Comparison of ENCODE assay signal across 9 mouse cellular contexts in the genomic region with DNA sequence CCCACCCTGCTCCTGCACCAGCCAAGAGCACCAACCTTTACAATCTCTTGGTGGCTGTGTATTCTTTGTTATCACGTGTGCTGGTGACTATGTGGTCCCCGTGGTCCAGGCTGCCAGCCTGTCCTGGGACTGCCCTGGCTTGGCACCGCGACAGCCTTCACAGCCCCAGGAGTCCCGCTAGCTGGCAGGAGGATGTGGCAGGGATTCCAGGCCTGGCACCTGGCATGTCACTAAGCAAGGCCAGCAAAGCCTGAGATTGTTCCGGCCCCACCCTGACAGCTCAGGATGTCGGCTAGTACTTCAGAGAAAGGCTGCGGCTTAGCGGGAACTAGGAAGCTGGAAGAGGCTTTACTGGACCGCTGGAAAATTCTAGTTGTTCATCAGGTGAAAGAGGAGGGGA.
A peak's percentile ranks its signal among the peaks of the same experiment; 100 is the strongest.
DNase-seq lines count a peak whose midpoint lies in the region; ATAC-seq and TF ChIP-seq lines count a peak whose summit lies in the region.
"Had no signal": no experiment of that assay in that cellular context is flagged by ENCODE, and none has a peak within 500 bp of the region (broad histone marks: within the 10 kb centered on the region; RNA-seq: fewer than 3 reads in every experiment).

No protein-coding gene starts in this region.

- peaks cover 8% of the 10 kb centered on the region; the same call in 1 of the 2 replicates for H3K4me1 ChIP-seq in midbrain, postnatal 0 days (ENCODE audit: insufficient read depth, low read length)
- H3K4me1 ChIP-seq in midbrain, embryonic 11.5 days (ENCODE audit: control insufficient read depth, insufficient read depth, low read length) = no peaks in the 10 kb centered on the region
- peaks cover 74% of the 10 kb centered on the region for H3K4me1 ChIP-seq in heart, embryonic 10.5 days

- no peaks in the 10 kb centered on the region for H3K9me3 ChIP-seq in midbrain, postnatal 0 days (ENCODE audit: low read length)
- no peaks in the 10 kb centered on the region for H3K9me3 ChIP-seq in midbrain, embryonic 11.5 days (ENCODE audit: control insufficient read depth, low read length)
- no peaks in the 10 kb centered on the region for H3K9me3 ChIP-seq in heart, embryonic 10.5 days

- DNase-seq in gastrocnemius, adult 2 months = peak; percentile 81
- no peak for DNase-seq in gastrocnemius, adult 18-20 months (ENCODE audit: low spot score)
- DNase-seq in midbrain, postnatal 0 days (ENCODE audit: low spot score) = peak; percentile 58
- DNase-seq in midbrain, embryonic 11.5 days (ENCODE audit: low spot score, missing footprints) = no peak
- DNase-seq in heart, embryonic 10.5 days (ENCODE audit: low spot score) = no peak
- DNase-seq in lung, postnatal 4 days = peak; percentile 43 to 69
- no peak for DNase-seq in spleen, postnatal 36 days (ENCODE audit: low spot score in 2 of 2)
- DNase-seq in T-cell, adult 2 months (ENCODE audit: low spot score) = no peak

- no peak overlapping the region for H3K4me3 ChIP-seq in gastrocnemius, adult 2 months
- no peak overlapping the region for H3K4me3 ChIP-seq in midbrain, postnatal 0 days (ENCODE audit: low read depth, low read length)
- H3K4me3 ChIP-seq in midbrain, embryonic 11.5 days (ENCODE audit: low read depth, low read length) = no peak overlapping the region
- no peak overlapping the region for H3K4me3 ChIP-seq in heart, embryonic 10.5 days

- H3K27me3 ChIP-seq in midbrain, postnatal 0 days (ENCODE audit: insufficient read depth, low read length) = no peaks in the 10 kb centered on the region
- H3K27me3 ChIP-seq in midbrain, embryonic 11.5 days (ENCODE audit: control insufficient read depth, insufficient read depth, low read length) = no peaks in the 10 kb centered on the region
- H3K27me3 ChIP-seq in heart, embryonic 10.5 days (ENCODE audit: insufficient read depth, poor library complexity, severe bottlenecking) = no peaks in the 10 kb centered on the region

- ATAC-seq in midbrain, postnatal 0 days (ENCODE audit: low FRiP score) = no peak
- ATAC-seq in midbrain, embryonic 11.5 days (ENCODE audit: low FRiP score) = no peak

- intact Hi-C loops in gastrocnemius, adult 2 months (cut with DNase I) = no loop called here

- WGBS in midbrain, postnatal 0 days = 71% methylated on average over 10 of the region's 10 CpGs
- 89% methylated on average over 10 of the region's 10 CpGs for WGBS in midbrain, embryonic 11.5 days
- 82% methylated on average over 10 of the region's 10 CpGs for WGBS in heart, embryonic 10.5 days

- no peak overlapping the region for H3K4me2 ChIP-seq in midbrain, postnatal 0 days (ENCODE audit: low read depth, low read length, poor library complexity, severe bottlenecking)
- no peak overlapping the region for H3K4me2 ChIP-seq in midbrain, embryonic 11.5 days

- no peak overlapping the region for H3K9ac ChIP-seq in midbrain, postnatal 0 days (replicated peaks; ENCODE audit: low read length, poor library complexity, severe bottlenecking)
- H3K9ac ChIP-seq in midbrain, embryonic 11.5 days (ENCODE audit: low read length) = no peak overlapping the region

- no peak for TF ChIP-seq CTCF in gastrocnemius, adult 2 months (IDR thresholded peaks at IDR 0.05)
- TF ChIP-seq CTCF in midbrain, postnatal 0 days (IDR thresholded peaks at IDR 0.05) = no peak

- no peaks in the 10 kb centered on the region for H3K36me3 ChIP-seq in midbrain, postnatal 0 days (ENCODE audit: insufficient read depth, low read length)
- H3K36me3 ChIP-seq in midbrain, embryonic 11.5 days (ENCODE audit: control insufficient read depth, insufficient read depth, low read length) = no peaks in the 10 kb centered on the region
- no peaks in the 10 kb centered on the region for H3K36me3 ChIP-seq in heart, embryonic 10.5 days

- H3K27ac ChIP-seq in gastrocnemius, adult 2 months = peak overlapping the region; percentile 3
- no peak overlapping the region for H3K27ac ChIP-seq in midbrain, postnatal 0 days (ENCODE audit: low read depth, low read length)
- no peak overlapping the region for H3K27ac ChIP-seq in midbrain, embryonic 11.5 days (ENCODE audit: low read depth, low read length)
- H3K27ac ChIP-seq in heart, embryonic 10.5 days = peak overlapping the region; percentile 44; the same call in 1 of the 2 replicates
- H3K27ac ChIP-seq: macrophage had no signal

Comparison
In these comparisons a context has a peak if more than half of its experiments do, and no peak if none do; other contexts are left out.
1. DNase-seq: peak in gastrocnemius, adult 2 months (single experiment), midbrain, postnatal 0 days (single experiment) and lung, postnatal 4 days (2 of 2); none in gastrocnemius, adult 18-20 months (single experiment), midbrain, embryonic 11.5 days (single experiment), heart, embryonic 10.5 days (single experiment), spleen, postnatal 36 days (0 of 2) and T-cell, adult 2 months (single experiment).
2. H3K27ac ChIP-seq: peak in gastrocnemius, adult 2 months (single experiment) and heart, embryonic 10.5 days (single experiment); none in midbrain, postnatal 0 days (single experiment) and midbrain, embryonic 11.5 days (single experiment).